Mouse (Mus musculus): ENCODE results near the gene Trp53bp2. TPM values are rescaled to one million over a fixed set of nuclear protein-coding genes. Genes with fewer than 3 reads are reported as not detected.

The Trp53bp2 gene
- polyA plus RNA-seq, 1 experiment from 2014 or later = 16.0 TPM

GRCm38 (mm10) chr1:182441791-182442473, 33.0 kb downstream of the Trp53bp2 start:
- Histone ChIP-seq H3K9ac (ENCODE audit: low read depth, low read length) (no peak overlapping the region), H3K4me1 (ENCODE audit: control insufficient read depth, insufficient read depth, low read length) (no peaks in the 10 kb centered on the region), H3K27me3 (ENCODE audit: control insufficient read depth, insufficient read depth, low read depth, low read length) (no peaks in the 10 kb centered on the region), H3K9me3 (replicated peaks; ENCODE audit: control insufficient read depth, low read length, poor library complexity, severe bottlenecking) (no peaks in the 10 kb centered on the region), H3K4me3 (ENCODE audit: low read depth, low read length) (no peak overlapping the region), H3K27ac (ENCODE audit: low read length) (no peak overlapping the region), H3K4me2 (ENCODE audit: low read length) (no peak overlapping the region), H3K36me3 (ENCODE audit: control insufficient read depth, insufficient read depth, low read length) (peaks cover 25% of the 10 kb centered on the region)
- 85% methylated on average over 18 of the region's 18 CpGs for WGBS
- no peak for ATAC-seq

GRCm38 (mm10) chr1:182444116-182444515, 35.1 kb downstream of the Trp53bp2 start:
- H3K9me3 ChIP-seq (replicated peaks; ENCODE audit: control insufficient read depth, low read length, poor library complexity, severe bottlenecking) = no peaks in the 10 kb centered on the region
- H3K27ac ChIP-seq (ENCODE audit: low read length) = no peak overlapping the region
- H3K4me3 ChIP-seq (ENCODE audit: low read depth, low read length) = no peak overlapping the region
- ATAC-seq = no peak
- H3K9ac ChIP-seq (ENCODE audit: low read depth, low read length) = no peak overlapping the region
- H3K4me1 ChIP-seq (ENCODE audit: control insufficient read depth, insufficient read depth, low read length) = no peaks in the 10 kb centered on the region
- H3K27me3 ChIP-seq (ENCODE audit: control insufficient read depth, insufficient read depth, low read depth, low read length) = no peaks in the 10 kb centered on the region
- H3K4me2 ChIP-seq (ENCODE audit: low read length) = no peak overlapping the region
- WGBS = 86% methylated on average over 2 of the region's 2 CpGs
- peaks cover 32% of the 10 kb centered on the region for H3K36me3 ChIP-seq (ENCODE audit: control insufficient read depth, insufficient read depth, low read length)

GRCm38 (mm10) chr1:182448276-182449035, 39.5 kb downstream of the Trp53bp2 start:
- no peaks in the 10 kb centered on the region for H3K4me1 ChIP-seq (ENCODE audit: control insufficient read depth, insufficient read depth, low read length)
- H3K4me2 ChIP-seq (ENCODE audit: low read length) = no peak overlapping the region
- no peak overlapping the region for H3K27ac ChIP-seq (ENCODE audit: low read length)
- no peak overlapping the region for H3K4me3 ChIP-seq (ENCODE audit: low read depth, low read length)
- H3K36me3 ChIP-seq (ENCODE audit: control insufficient read depth, insufficient read depth, low read length) = peaks cover 32% of the 10 kb centered on the region
- H3K9ac ChIP-seq (ENCODE audit: low read depth, low read length) = no peak overlapping the region
- 96% methylated on average over 14 of the region's 14 CpGs for WGBS
- H3K27me3 ChIP-seq (ENCODE audit: control insufficient read depth, insufficient read depth, low read depth, low read length) = no peaks in the 10 kb centered on the region
- no peak for ATAC-seq
- no peaks in the 10 kb centered on the region for H3K9me3 ChIP-seq (replicated peaks; ENCODE audit: control insufficient read depth, low read length, poor library complexity, severe bottlenecking)

- no peak overlapping the region for H3K4me2 ChIP-seq (ENCODE audit: low read length)
- no peaks in the 10 kb centered on the region for H3K27me3 ChIP-seq (ENCODE audit: control insufficient read depth, insufficient read depth, low read depth, low read length)
- no peak overlapping the region for H3K27ac ChIP-seq (ENCODE audit: low read length)
- WGBS = 85% methylated on average over 4 of the region's 4 CpGs
- peaks cover 27% of the 10 kb centered on the region for H3K36me3 ChIP-seq (ENCODE audit: control insufficient read depth, insufficient read depth, low read length)
- no peaks in the 10 kb centered on the region for H3K9me3 ChIP-seq (replicated peaks; ENCODE audit: control insufficient read depth, low read length, poor library complexity, severe bottlenecking)
- H3K4me1 ChIP-seq (ENCODE audit: control insufficient read depth, insufficient read depth, low read length) = no peaks in the 10 kb centered on the region
- no peak overlapping the region for H3K9ac ChIP-seq (ENCODE audit: low read depth, low read length)
- ATAC-seq = no peak
- H3K4me3 ChIP-seq (ENCODE audit: low read depth, low read length) = no peak overlapping the region
Measured at GRCm38 (mm10) chr1:182452473-182452872, 43.5 kb downstream of the Trp53bp2 start.

- no peak for ATAC-seq
- Histone ChIP-seq H3K9me3 (replicated peaks; ENCODE audit: control insufficient read depth, low read length, poor library complexity, severe bottlenecking) (no peaks in the 10 kb centered on the region), H3K36me3 (ENCODE audit: control insufficient read depth, insufficient read depth, low read length) (peaks cover 17% of the 10 kb centered on the region), H3K4me1 (ENCODE audit: control insufficient read depth, insufficient read depth, low read length) (no peaks in the 10 kb centered on the region), H3K4me3 (ENCODE audit: low read depth, low read length) (no peak overlapping the region), H3K9ac (ENCODE audit: low read depth, low read length) (no peak overlapping the region), H3K4me2 (ENCODE audit: low read length) (no peak overlapping the region), H3K27me3 (ENCODE audit: control insufficient read depth, insufficient read depth, low read depth, low read length) (no peaks in the 10 kb centered on the region), H3K27ac (ENCODE audit: low read length) (no peak overlapping the region)
- WGBS = 88% methylated on average over 2 of the region's 2 CpGs
Measured at GRCm38 (mm10) chr1:182455080-182455479, 46.1 kb downstream of the Trp53bp2 start.

GRCm38 (mm10) chr1:182458556-182458955, 49.6 kb downstream of the Trp53bp2 start:
- Histone ChIP-seq H3K27me3 (ENCODE audit: control insufficient read depth, insufficient read depth, low read depth, low read length) (no peaks in the 10 kb centered on the region), H3K36me3 (ENCODE audit: control insufficient read depth, insufficient read depth, low read length) (peaks cover 11% of the 10 kb centered on the region), H3K4me2 (ENCODE audit: low read length) (no peak overlapping the region), H3K9me3 (replicated peaks; ENCODE audit: control insufficient read depth, low read length, poor library complexity, severe bottlenecking) (no peaks in the 10 kb centered on the region), H3K4me3 (ENCODE audit: low read depth, low read length) (no peak overlapping the region), H3K9ac (ENCODE audit: low read depth, low read length) (no peak overlapping the region), H3K27ac (ENCODE audit: low read length) (no peak overlapping the region), H3K4me1 (ENCODE audit: control insufficient read depth, insufficient read depth, low read length) (no peaks in the 10 kb centered on the region)
- no peak for ATAC-seq
- WGBS = 77% methylated on average over 19 of the region's 19 CpGs

- no peak overlapping the region for H3K4me3 ChIP-seq (ENCODE audit: low read depth, low read length)
- 83% methylated on average over 8 of the region's 8 CpGs for WGBS
- H3K36me3 ChIP-seq (ENCODE audit: control insufficient read depth, insufficient read depth, low read length) = peaks cover 6% of the 10 kb centered on the region
- H3K4me2 ChIP-seq (ENCODE audit: low read length) = no peak overlapping the region
- no peak overlapping the region for H3K27ac ChIP-seq (ENCODE audit: low read length)
- H3K27me3 ChIP-seq (ENCODE audit: control insufficient read depth, insufficient read depth, low read depth, low read length) = no peaks in the 10 kb centered on the region
- no peak overlapping the region for H3K9ac ChIP-seq (ENCODE audit: low read depth, low read length)
- H3K9me3 ChIP-seq (replicated peaks; ENCODE audit: control insufficient read depth, low read length, poor library complexity, severe bottlenecking) = no peaks in the 10 kb centered on the region
- H3K4me1 ChIP-seq (ENCODE audit: control insufficient read depth, insufficient read depth, low read length) = no peaks in the 10 kb centered on the region
- ATAC-seq = no peak
Measured at GRCm38 (mm10) chr1:182459436-182459835, 50.5 kb downstream of the Trp53bp2 start.

GRCm38 (mm10) chr1:182460291-182461244, 51.6 kb downstream of the Trp53bp2 start:
- no peaks in the 10 kb centered on the region for H3K9me3 ChIP-seq (replicated peaks; ENCODE audit: control insufficient read depth, low read length, poor library complexity, severe bottlenecking)
- H3K9ac ChIP-seq (ENCODE audit: low read depth, low read length) = no peak overlapping the region
- H3K27ac ChIP-seq (ENCODE audit: low read length) = peak overlapping the region; percentile 54; the same call in 1 of the 2 replicates
- H3K4me2 ChIP-seq (ENCODE audit: low read length) = no peak overlapping the region
- WGBS = 78% methylated on average over 13 of the region's 13 CpGs
- no peaks in the 10 kb centered on the region for H3K4me1 ChIP-seq (ENCODE audit: control insufficient read depth, insufficient read depth, low read length)
- peaks cover 6% of the 10 kb centered on the region for H3K36me3 ChIP-seq (ENCODE audit: control insufficient read depth, insufficient read depth, low read length)
- no peaks in the 10 kb centered on the region for H3K27me3 ChIP-seq (ENCODE audit: control insufficient read depth, insufficient read depth, low read depth, low read length)
- H3K4me3 ChIP-seq (ENCODE audit: low read depth, low read length) = no peak overlapping the region
- ATAC-seq = no peak

Measured in midbrain, embryonic 16.5 days (tissue).